Mouse (Mus musculus) heart, embryonic 12.5 days (tissue): ENCODE data around the gene Gltp. TPM values are rescaled to one million over a fixed set of nuclear protein-coding genes. Genes with fewer than 3 reads are reported as not detected.

Experiments used
- ATAC-seq: fragments of 200-750 bp; cut with Nextera tagmentation; 2 replicates; pipeline ENCODE4 v1.8.0; 2017; ENCODE audit warnings: moderate TSS enrichment, moderate library complexity; ENCODE audit not compliant: insufficient number of reproducible peaks, low FRiP score
- H3K27ac ChIP-seq: fragments of 300-500 bp; sonication (generic); 2 replicates; pipeline ENCODE4 v1.5.1; 2016; ENCODE audit warnings: mild to moderate bottlenecking, moderate library complexity; ENCODE audit not compliant: poor library complexity, severe bottlenecking
- H3K27me3 ChIP-seq: fragments of 300-500 bp; sonication (generic); replicated peaks from 2 replicates; pipeline ENCODE4 v1.6.1; 2016; ENCODE audit warnings: mild to moderate bottlenecking, moderate library complexity
- H3K36me3 ChIP-seq: fragments of 300-500 bp; sonication (generic); 2 replicates; pipeline ENCODE4 v1.6.1; 2016; ENCODE audit warnings: mild to moderate bottlenecking, moderate library complexity
- H3K4me1 ChIP-seq: fragments of 300-500 bp; sonication (generic); replicated peaks from 2 replicates; pipeline ENCODE4 v1.6.1; 2016; ENCODE audit warnings: mild to moderate bottlenecking
- H3K4me2 ChIP-seq: fragments of 300-500 bp; sonication (generic); 2 replicates; pipeline ENCODE4 v1.6.1; 2016; ENCODE audit warnings: mild to moderate bottlenecking, moderate library complexity
- H3K4me3 ChIP-seq: fragments of 300-500 bp; sonication (generic); 2 replicates; pipeline ENCODE4 v1.5.1; 2016; ENCODE audit warnings: mild to moderate bottlenecking
- H3K9ac ChIP-seq: fragments of 300-500 bp; sonication (generic); 2 replicates; pipeline ENCODE4 v1.6.1; 2016; ENCODE audit warnings: mild to moderate bottlenecking, moderate library complexity
- H3K9me3 ChIP-seq: fragments of 300-500 bp; sonication (generic); replicated peaks from 2 replicates; pipeline ENCODE4 v1.6.1; 2016; ENCODE audit warnings: mild to moderate bottlenecking, moderate library complexity
- WGBS: fragments of 180-500 bp; shearing (Covaris S2); methylation state at CpG from one replicate; pipeline ENCODE4 v1.1.7; 2016; 5-methylcytosine and 5-hydroxymethylcytosine counted together
- polyA plus RNA-seq: library from polyadenylated mRNA; unstranded; fragments of >200 nt; fragmentation: Nextera tagmentation; extraction: Ambion mirVana; gene quantifications from 2 replicates; pipeline ENCODE4 v1.2.1, GENCODE M21; 2016

Gltp gene
- polyA plus RNA-seq, 1 experiment from 2014 or later = 55.3 TPM

- Histone ChIP-seq H3K4me3 (no peak overlapping the region), H3K9ac (no peak overlapping the region), H3K27me3 (no peaks in the 10 kb centered on the region; the same call in 1 of the 2 replicates), H3K4me2 (no peak overlapping the region), H3K36me3 (peaks cover 13% of the 10 kb centered on the region), H3K9me3 (no peaks in the 10 kb centered on the region), H3K4me1 (peaks cover 32% of the 10 kb centered on the region), H3K27ac (no peak overlapping the region)
- 64% methylated on average over 17 of the region's 17 CpGs for WGBS
- ATAC-seq = no peak
These were observed 10.8 kb downstream of the Gltp start for GRCm38 (mm10) chr5:114679841-114680591.

GRCm38 (mm10) chr5:114674594-114674993 is 16.2 kb downstream of the Gltp start:
- no peak overlapping the region for H3K4me2 ChIP-seq
- H3K4me3 ChIP-seq = no peak overlapping the region
- H3K27me3 ChIP-seq = no peaks in the 10 kb centered on the region; the same call in 1 of the 2 replicates
- no peak overlapping the region for H3K9ac ChIP-seq
- WGBS = 83% methylated on average over 8 of the region's 8 CpGs
- H3K4me1 ChIP-seq = peaks cover 2% of the 10 kb centered on the region; the same call in 1 of the 2 replicates
- H3K9me3 ChIP-seq = no peaks in the 10 kb centered on the region
- peaks cover 34% of the 10 kb centered on the region for H3K36me3 ChIP-seq
- H3K27ac ChIP-seq = no peak overlapping the region
- no peak for ATAC-seq

GRCm38 (mm10) chr5:114673114-114673513 is 17.7 kb downstream of the Gltp start:
- Histone ChIP-seq H3K4me2 (no peak overlapping the region), H3K4me3 (no peak overlapping the region), H3K36me3 (peaks cover 34% of the 10 kb centered on the region), H3K9me3 (no peaks in the 10 kb centered on the region), H3K27ac (no peak overlapping the region), H3K27me3 (peaks cover 4% of the 10 kb centered on the region; the same call in 1 of the 2 replicates), H3K9ac (no peak overlapping the region), H3K4me1 (no peaks in the 10 kb centered on the region)
- 79% methylated on average over 13 of the region's 13 CpGs for WGBS
- ATAC-seq = no peak

- ATAC-seq = no peak
- Histone ChIP-seq H3K4me2 (no peak overlapping the region), H3K27ac (no peak overlapping the region), H3K36me3 (peaks cover 14% of the 10 kb centered on the region), H3K4me3 (no peak overlapping the region), H3K27me3 (peaks cover 7% of the 10 kb centered on the region; the same call in 1 of the 2 replicates), H3K4me1 (no peaks in the 10 kb centered on the region), H3K9ac (no peak overlapping the region), H3K9me3 (no peaks in the 10 kb centered on the region)
- 87% methylated on average over 5 of the region's 5 CpGs for WGBS
These were observed 21.8 kb downstream of the Gltp start for GRCm38 (mm10) chr5:114669014-114669413.

GRCm38 (mm10) chr5:114667228-114667856 is 23.4 kb downstream of the Gltp start:
- H3K27me3 ChIP-seq = peaks cover 7% of the 10 kb centered on the region; the same call in 1 of the 2 replicates
- WGBS = 3% methylated on average over 36 of the region's 36 CpGs
- peak overlapping the region; percentile 70 for H3K4me2 ChIP-seq
- H3K9me3 ChIP-seq = no peaks in the 10 kb centered on the region
- no peaks in the 10 kb centered on the region for H3K4me1 ChIP-seq
- H3K4me3 ChIP-seq = peak overlapping the region; percentile 44
- H3K36me3 ChIP-seq = peaks cover 6% of the 10 kb centered on the region; the same call in 1 of the 2 replicates
- H3K27ac ChIP-seq = peak overlapping the region; percentile 62; the same call in 1 of the 2 replicates
- no peak overlapping the region for H3K9ac ChIP-seq
- peak; percentile 93 for ATAC-seq

- no peak for ATAC-seq
- Histone ChIP-seq H3K36me3 (peaks cover 6% of the 10 kb centered on the region; the same call in 1 of the 2 replicates), H3K4me3 (no peak overlapping the region), H3K27me3 (peaks cover 7% of the 10 kb centered on the region; the same call in 1 of the 2 replicates), H3K9me3 (no peaks in the 10 kb centered on the region), H3K9ac (no peak overlapping the region), H3K4me1 (no peaks in the 10 kb centered on the region), H3K4me2 (0 out of 2 replicates have a peak overlapping the region, but pooled peaks have one; percentile 70), H3K27ac (no peak overlapping the region)
- 63% methylated on average over 1 of the region's 1 CpGs for WGBS
These were observed 24.1 kb downstream of the Gltp start for GRCm38 (mm10) chr5:114666659-114667058.

GRCm38 (mm10) chr5:114664750-114665149 is 26.0 kb downstream of the Gltp start:
- no peak overlapping the region for H3K4me3 ChIP-seq
- no peaks in the 10 kb centered on the region for H3K36me3 ChIP-seq
- WGBS = 76% methylated on average over 7 of the region's 7 CpGs
- H3K9me3 ChIP-seq = no peaks in the 10 kb centered on the region
- no peak overlapping the region for H3K4me2 ChIP-seq
- peaks cover 18% of the 10 kb centered on the region for H3K27me3 ChIP-seq
- H3K4me1 ChIP-seq = no peaks in the 10 kb centered on the region
- no peak for ATAC-seq
- no peak overlapping the region for H3K27ac ChIP-seq
- H3K9ac ChIP-seq = no peak overlapping the region

- Histone ChIP-seq H3K4me2 (no peak overlapping the region), H3K9me3 (no peaks in the 10 kb centered on the region), H3K27ac (no peak overlapping the region), H3K36me3 (no peaks in the 10 kb centered on the region), H3K27me3 (peaks cover 24% of the 10 kb centered on the region), H3K9ac (no peak overlapping the region), H3K4me1 (no peaks in the 10 kb centered on the region), H3K4me3 (no peak overlapping the region)
- 74% methylated on average over 4 of the region's 4 CpGs for WGBS
- no peak for ATAC-seq
These were observed 26.6 kb downstream of the Gltp start for GRCm38 (mm10) chr5:114664139-114664538.

- peaks cover 51% of the 10 kb centered on the region for H3K27me3 ChIP-seq
- no peak overlapping the region for H3K27ac ChIP-seq
- 59% methylated on average over 6 of the region's 6 CpGs for WGBS
- H3K36me3 ChIP-seq = no peaks in the 10 kb centered on the region
- H3K4me2 ChIP-seq = no peak overlapping the region
- H3K9ac ChIP-seq = no peak overlapping the region
- no peak overlapping the region for H3K4me3 ChIP-seq
- no peaks in the 10 kb centered on the region for H3K9me3 ChIP-seq
- peaks cover 11% of the 10 kb centered on the region; the same call in 1 of the 2 replicates for H3K4me1 ChIP-seq
- ATAC-seq = no peak
These were observed 29.8 kb downstream of the Gltp start for GRCm38 (mm10) chr5:114661029-114661428.

GRCm38 (mm10) chr5:114658255-114658654 is 32.5 kb downstream of the Gltp start, which contains the start of gene Trpv4:
Gene Trpv4, minus strand, starts transcription at chr5:114658421.
- H3K36me3 ChIP-seq = no peaks in the 10 kb centered on the region
- H3K27me3 ChIP-seq = peaks cover 64% of the 10 kb centered on the region
- no peak within 1 kb of the TSS for H3K27ac ChIP-seq
- peak within 1 kb of the TSS; percentile 72 for H3K9ac ChIP-seq
- H3K4me1 ChIP-seq = peaks cover 11% of the 10 kb centered on the region; the same call in 1 of the 2 replicates
- under 1% methylated on average over 38 of the region's 47 CpGs for WGBS
- H3K9me3 ChIP-seq = no peaks in the 10 kb centered on the region
- H3K4me3 ChIP-seq = peak within 1 kb of the TSS; percentile 57
- peak within 1 kb of the TSS; percentile 87 for H3K4me2 ChIP-seq
- 0 out of 2 replicates have a peak, but pooled peaks have one; percentile 45 for ATAC-seq

GRCm38 (mm10) chr5:114657426-114657825 is 33.4 kb downstream of the Gltp start:
- Histone ChIP-seq H3K9ac (no peak overlapping the region), H3K4me2 (peak overlapping the region; percentile 87), H3K27me3 (peaks cover 72% of the 10 kb centered on the region), H3K9me3 (no peaks in the 10 kb centered on the region), H3K27ac (no peak overlapping the region), H3K4me3 (peak overlapping the region; percentile 57), H3K4me1 (peaks cover 11% of the 10 kb centered on the region; the same call in 1 of the 2 replicates), H3K36me3 (no peaks in the 10 kb centered on the region)
- 32% methylated on average over 10 of the region's 10 CpGs for WGBS
- ATAC-seq = no peak
